Mouse (Mus musculus): ENCODE data around the gene Cdk7.
"Not testable (repeated sequence)": the region's sequence is repeated elsewhere in the genome, so short reads cannot be mapped to it uniquely, and the experiment has no call there.

The Cdk7 gene

GRCm38 (mm10) chr13:100730861-100731176 is at the start of gene Cdk7:
Gene Cdk7, minus strand, starts transcription at chr13:100730939.
- in situ Hi-C loops (cut with MboI), result no loop called here

GRCm38 (mm10) chr13:100777491-100777890 is 46.8 kb upstream of the Cdk7 start:
- in situ Hi-C loops (cut with MboI), result no loop called here

- in situ Hi-C loops (cut with MboI), result no loop called here
Measured at GRCm38 (mm10) chr13:100776710-100777109, 46.0 kb upstream of the Cdk7 start.

- in situ Hi-C loops (cut with MboI), result no loop called here
Measured at GRCm38 (mm10) chr13:100776056-100776419, 45.3 kb upstream of the Cdk7 start.

- in situ Hi-C loops (cut with MboI), result no loop called here
Measured at GRCm38 (mm10) chr13:100775252-100776055, 44.7 kb upstream of the Cdk7 start, which contains the start of gene Cenph. Gene Cenph, minus strand, starts transcription at chr13:100775899.

GRCm38 (mm10) chr13:100774704-100775103 is 44.0 kb upstream of the Cdk7 start:
- in situ Hi-C loops (cut with MboI), result no loop called here

- in situ Hi-C loops (cut with MboI), result no loop called here
Measured at GRCm38 (mm10) chr13:100755329-100755728, 24.6 kb upstream of the Cdk7 start.

- in situ Hi-C loops (cut with MboI), result no loop called here
Measured at GRCm38 (mm10) chr13:100754186-100754585, 23.4 kb upstream of the Cdk7 start.

GRCm38 (mm10) chr13:100753011-100753410 is 22.3 kb upstream of the Cdk7 start:
- in situ Hi-C loops (cut with MboI), result no loop called here

- in situ Hi-C loops (cut with MboI), result no loop called here
Measured at GRCm38 (mm10) chr13:100752529-100752928, 21.8 kb upstream of the Cdk7 start.

GRCm38 (mm10) chr13:100751402-100751801 is 20.7 kb upstream of the Cdk7 start:
- in situ Hi-C loops (cut with MboI), result no loop called here

GRCm38 (mm10) chr13:100750799-100751198 is 20.1 kb upstream of the Cdk7 start:
- in situ Hi-C loops (cut with MboI), result no loop called here

GRCm38 (mm10) chr13:100748638-100749037 is 17.9 kb upstream of the Cdk7 start:
- in situ Hi-C loops (cut with MboI), result no loop called here

- in situ Hi-C loops (cut with MboI), result no loop called here
Measured at GRCm38 (mm10) chr13:100746090-100746489, 15.4 kb upstream of the Cdk7 start.

GRCm38 (mm10) chr13:100744036-100744744 is 13.5 kb upstream of the Cdk7 start, which contains the start of gene Mrps36:
Gene Mrps36, minus strand, starts transcription at chr13:100744659.
- in situ Hi-C loops (cut with MboI), result no loop called here

GRCm38 (mm10) chr13:100743346-100744035 is 12.8 kb upstream of the Cdk7 start:
- in situ Hi-C loops (cut with MboI), result no loop called here

GRCm38 (mm10) chr13:100742831-100743230 is 12.1 kb upstream of the Cdk7 start:
- in situ Hi-C loops (cut with MboI), result no loop called here

GRCm38 (mm10) chr13:100732756-100733155 is 2.0 kb upstream of the Cdk7 start:
- in situ Hi-C loops (cut with MboI), result no loop called here

GRCm38 (mm10) chr13:100731462-100732046 is 815 bp upstream of the Cdk7 start:
- in situ Hi-C loops (cut with MboI), result not testable (repeated sequence)

- in situ Hi-C loops (cut with MboI), result no loop called here
Measured at GRCm38 (mm10) chr13:100730153-100730860, 432 bp downstream of the Cdk7 start.

GRCm38 (mm10) chr13:100728530-100728929 is 2.2 kb downstream of the Cdk7 start:
- in situ Hi-C loops (cut with MboI), result not testable (repeated sequence)

- in situ Hi-C loops (cut with MboI), result no loop called here
Measured at GRCm38 (mm10) chr13:100728086-100728485, 2.7 kb downstream of the Cdk7 start.

Measured in mature B cell (primary cell).